Mouse (Mus musculus): ENCODE data around the gene Gas2l1. TPM values are rescaled to one million over a fixed set of nuclear protein-coding genes. Genes with fewer than 3 reads are reported as not detected.
A peak's percentile ranks its signal among the peaks of the same experiment; 100 is the strongest.
"Not testable (repeated sequence)": the region's sequence is repeated elsewhere in the genome, so short reads cannot be mapped to it uniquely, and the experiment has no call there.

The Gas2l1 gene
- polyA plus RNA-seq, 1 experiment from 2014 or later = 39.4 TPM

DNA sequence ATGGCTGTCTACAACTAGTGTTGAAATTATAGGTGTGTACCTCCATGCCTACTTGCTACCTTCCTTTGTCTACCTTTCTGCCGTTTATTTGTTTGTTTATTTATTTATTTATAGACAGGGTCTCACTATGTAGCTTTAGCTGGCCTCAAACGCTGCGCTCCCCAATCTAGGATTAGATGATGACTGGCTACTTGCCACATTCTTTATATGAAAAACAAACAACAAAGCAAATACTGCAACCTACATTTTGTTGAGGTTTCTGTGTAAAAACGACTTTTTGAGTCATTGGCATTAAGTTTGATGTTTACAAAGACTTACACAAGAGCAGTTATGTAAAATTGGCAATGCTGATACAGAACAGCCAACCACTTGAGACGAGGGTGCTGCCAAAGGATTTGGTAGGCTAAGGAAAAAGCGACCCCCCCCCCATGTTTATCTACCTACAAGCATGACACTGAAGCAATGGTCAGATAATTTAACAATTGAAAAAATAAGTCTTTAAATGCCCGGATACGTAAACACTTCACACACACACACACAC is 31.4 kb upstream of the Gas2l1 start:
- H3K27me3 ChIP-seq = no peaks in the 10 kb centered on the region
- peak overlapping the region; percentile 93 for H3K4me3 ChIP-seq
- peak overlapping the region; percentile 74 for H3K4me2 ChIP-seq (replicated peaks)
- WGBS = 80% methylated on average over 8 of the region's 8 CpGs
- peaks cover 32% of the 10 kb centered on the region for H3K4me1 ChIP-seq
- no peak for ATAC-seq (ENCODE audit: low FRiP score)
- no peaks in the 10 kb centered on the region for H3K9me3 ChIP-seq (replicated peaks)
- H3K36me3 ChIP-seq = peaks cover 10% of the 10 kb centered on the region
- H3K9ac ChIP-seq = peak overlapping the region; percentile 99
- H3K27ac ChIP-seq = no peak overlapping the region

- no peak overlapping the region for H3K9ac ChIP-seq
- no peaks in the 10 kb centered on the region for H3K27me3 ChIP-seq
- 0 out of 2 replicates have a peak overlapping the region, but pooled peaks have one; percentile 23 for H3K27ac ChIP-seq
- ATAC-seq (ENCODE audit: low FRiP score) = no peak
- peaks cover 15% of the 10 kb centered on the region for H3K36me3 ChIP-seq
- 86% methylated on average over 5 of the region's 5 CpGs for WGBS
- H3K4me1 ChIP-seq = peaks cover 28% of the 10 kb centered on the region
- 0 out of 2 replicates have a peak overlapping the region, but pooled peaks have one; percentile 74 for H3K4me2 ChIP-seq (replicated peaks)
- no peaks in the 10 kb centered on the region for H3K9me3 ChIP-seq (replicated peaks)
- 0 out of 2 replicates have a peak overlapping the region, but pooled peaks have one; percentile 8 for H3K4me3 ChIP-seq
These were observed 30.8 kb upstream of the Gas2l1 start for GRCm38 (mm10) chr11:5095877-5096276.

DNA sequence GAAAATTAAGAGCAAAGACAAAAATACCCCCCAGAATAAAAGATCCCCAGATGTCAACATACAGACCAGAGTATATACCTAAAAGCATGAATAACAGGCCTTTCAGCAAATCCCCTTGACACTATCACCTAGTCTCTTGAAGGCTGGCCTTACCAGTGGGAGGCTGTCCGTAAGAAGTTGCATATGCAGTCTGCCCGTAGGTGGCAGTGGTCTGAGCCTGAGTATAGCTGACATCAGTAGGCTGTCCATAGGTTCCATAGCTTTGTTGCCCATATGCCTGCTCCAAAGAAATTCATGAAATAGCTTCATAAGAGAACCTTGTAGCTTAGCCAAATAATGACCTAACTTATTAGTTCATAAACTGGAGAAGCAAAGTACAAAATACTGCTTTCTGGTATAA is 26.6 kb upstream of the Gas2l1 start:
- Histone ChIP-seq H3K27ac (no peak overlapping the region), H3K4me1 (peaks cover 11% of the 10 kb centered on the region), H3K9ac (no peak overlapping the region), H3K4me2 (replicated peaks) (no peak overlapping the region), H3K4me3 (no peak overlapping the region), H3K36me3 (peaks cover 51% of the 10 kb centered on the region), H3K9me3 (replicated peaks) (no peaks in the 10 kb centered on the region), H3K27me3 (no peaks in the 10 kb centered on the region)
- no peak for ATAC-seq (ENCODE audit: low FRiP score)
- 60% methylated on average over 2 of the region's 2 CpGs for WGBS

GRCm38 (mm10) chr11:5089147-5089546 is 24.0 kb upstream of the Gas2l1 start:
- H3K4me1 ChIP-seq = 0 out of 2 replicates have a peak, but pooled peaks cover under 1% of the 10 kb centered on the region
- no peaks in the 10 kb centered on the region for H3K27me3 ChIP-seq
- H3K27ac ChIP-seq = no peak overlapping the region
- no peak for ATAC-seq (ENCODE audit: low FRiP score)
- no peaks in the 10 kb centered on the region for H3K9me3 ChIP-seq (replicated peaks)
- peaks cover 76% of the 10 kb centered on the region for H3K36me3 ChIP-seq
- H3K9ac ChIP-seq = no peak overlapping the region
- no peak overlapping the region for H3K4me2 ChIP-seq (replicated peaks)
- no peak overlapping the region for H3K4me3 ChIP-seq
- 93% methylated on average over 1 of the region's 1 CpGs for WGBS

DNA sequence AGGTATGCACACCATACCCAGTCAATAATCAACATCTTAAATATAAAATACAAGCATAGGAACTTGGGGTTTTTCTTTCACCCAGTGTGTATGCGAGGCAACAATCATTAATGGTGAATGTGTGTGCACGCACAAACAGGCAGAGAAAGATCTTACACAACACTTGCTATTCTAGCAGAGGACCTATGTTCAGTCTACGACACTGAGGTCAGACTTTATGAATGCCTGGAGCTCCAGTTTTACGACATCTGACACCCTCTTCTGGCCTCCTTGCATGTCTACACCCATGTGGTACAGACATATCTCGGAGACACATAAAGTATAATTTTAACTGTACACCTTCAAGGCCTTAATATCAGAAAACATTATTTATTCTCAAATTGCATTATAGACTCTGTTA is 11.7 kb upstream of the Gas2l1 start:
- H3K27me3 ChIP-seq; ATAC-seq (ENCODE audit: low FRiP score); H3K27ac ChIP-seq; H3K9me3 ChIP-seq (replicated peaks); H3K9ac ChIP-seq; H3K4me2 ChIP-seq (replicated peaks); H3K4me1 ChIP-seq; H3K4me3 ChIP-seq: not testable (repeated sequence)
- H3K36me3 ChIP-seq = peaks cover 64% of the 10 kb centered on the region
- 95% methylated on average over 4 of the region's 5 CpGs for WGBS

GRCm38 (mm10) chr11:5075760-5076159 is 10.6 kb upstream of the Gas2l1 start:
- no peaks in the 10 kb centered on the region for H3K9me3 ChIP-seq (replicated peaks)
- H3K27ac ChIP-seq = no peak overlapping the region
- no peaks in the 10 kb centered on the region for H3K4me1 ChIP-seq
- ATAC-seq (ENCODE audit: low FRiP score) = no peak
- H3K36me3 ChIP-seq = peaks cover 69% of the 10 kb centered on the region
- H3K4me3 ChIP-seq = no peak overlapping the region
- no peak overlapping the region for H3K4me2 ChIP-seq (replicated peaks)
- no peak overlapping the region for H3K9ac ChIP-seq
- H3K27me3 ChIP-seq = no peaks in the 10 kb centered on the region

DNA sequence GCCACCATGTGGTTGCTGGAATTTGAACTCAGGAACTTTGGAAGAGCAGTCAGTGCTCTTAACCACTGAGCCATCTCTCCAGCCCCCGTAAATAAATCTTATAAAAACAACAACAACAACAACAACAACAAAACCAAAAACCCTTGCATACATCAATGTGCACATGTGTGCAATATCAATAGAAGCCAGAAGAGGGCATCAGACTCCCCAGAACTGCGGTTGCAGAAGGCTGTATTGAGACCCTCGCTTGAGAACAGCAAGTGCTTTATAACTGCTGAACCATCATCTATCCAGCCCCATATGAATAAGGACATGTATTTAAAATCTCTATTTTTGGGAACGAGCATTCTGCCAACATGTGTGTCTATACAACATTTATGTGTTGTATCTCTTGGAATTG is 9.8 kb upstream of the Gas2l1 start:
- Histone ChIP-seq H3K4me1 (no peaks in the 10 kb centered on the region), H3K4me3 (no peak overlapping the region), H3K4me2 (replicated peaks) (no peak overlapping the region), H3K9me3 (replicated peaks) (no peaks in the 10 kb centered on the region), H3K9ac (no peak overlapping the region), H3K36me3 (peaks cover 73% of the 10 kb centered on the region), H3K27me3 (no peaks in the 10 kb centered on the region), H3K27ac (no peak overlapping the region)
- 80% methylated on average over 4 of the region's 4 CpGs for WGBS
- no peak for ATAC-seq (ENCODE audit: low FRiP score)

GRCm38 (mm10) chr11:5068126-5068971 is 3.2 kb upstream of the Gas2l1 start:
- 82% methylated on average over 9 of the region's 9 CpGs for WGBS
- no peaks in the 10 kb centered on the region for H3K9me3 ChIP-seq (replicated peaks)
- no peak overlapping the region for H3K4me3 ChIP-seq
- H3K27ac ChIP-seq = no peak overlapping the region
- no peak for ATAC-seq (ENCODE audit: low FRiP score)
- peaks cover 15% of the 10 kb centered on the region for H3K27me3 ChIP-seq
- peaks cover 54% of the 10 kb centered on the region for H3K36me3 ChIP-seq
- no peak overlapping the region for H3K9ac ChIP-seq
- H3K4me2 ChIP-seq (replicated peaks) = no peak overlapping the region
- H3K4me1 ChIP-seq = peaks cover 16% of the 10 kb centered on the region

- peaks cover 41% of the 10 kb centered on the region for H3K36me3 ChIP-seq
- peaks cover 28% of the 10 kb centered on the region for H3K27me3 ChIP-seq
- H3K4me3 ChIP-seq = no peak overlapping the region
- H3K4me1 ChIP-seq = peaks cover 27% of the 10 kb centered on the region
- H3K27ac ChIP-seq = no peak overlapping the region
- no peak for ATAC-seq (ENCODE audit: low FRiP score)
- H3K9me3 ChIP-seq (replicated peaks) = no peaks in the 10 kb centered on the region
- H3K9ac ChIP-seq = no peak overlapping the region
- H3K4me2 ChIP-seq (replicated peaks) = no peak overlapping the region
These were observed 1.9 kb upstream of the Gas2l1 start for GRCm38 (mm10) chr11:5067063-5067462.

DNA sequence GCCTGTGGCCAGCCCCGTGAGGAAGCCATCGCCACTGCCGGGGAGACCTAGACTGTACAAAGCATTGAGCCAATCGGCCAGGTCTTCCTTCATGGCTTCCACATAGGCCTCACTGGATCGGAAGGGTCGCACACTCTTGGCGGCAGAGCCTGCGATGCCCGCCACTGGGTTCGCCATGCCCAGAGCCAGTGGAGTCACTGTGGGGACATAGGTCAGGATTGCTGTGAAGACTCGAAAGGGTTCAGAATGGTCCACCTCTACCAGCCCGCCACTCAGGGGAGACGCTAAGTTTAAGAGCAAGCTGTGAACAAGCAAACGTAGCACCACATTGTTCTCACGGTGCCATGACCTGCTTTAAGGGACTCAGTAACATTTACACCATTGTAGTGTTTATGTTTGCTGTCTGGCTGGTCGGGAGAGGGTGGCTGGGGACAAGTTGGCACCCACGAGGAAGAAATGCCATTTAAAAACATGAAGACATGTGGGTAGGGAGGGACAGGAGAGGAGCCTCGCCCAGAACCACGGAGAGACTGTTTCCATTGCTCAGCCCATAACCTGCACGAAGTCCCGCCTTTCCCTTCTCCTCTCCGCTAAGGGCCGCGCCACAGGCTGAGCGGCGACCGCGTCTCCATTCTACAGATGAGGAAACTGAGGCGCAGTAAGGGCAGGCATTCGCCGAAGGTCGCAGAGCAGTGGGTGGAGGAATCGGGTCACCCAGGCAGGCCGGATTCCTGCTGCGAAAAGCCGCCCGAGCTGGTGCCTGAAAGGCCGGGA is 658 bp downstream of the Gas2l1 start:
- 0 out of 2 replicates have a peak, but pooled peaks have one; percentile 4 for ATAC-seq (ENCODE audit: low FRiP score)
- H3K27me3 ChIP-seq = peaks cover 54% of the 10 kb centered on the region
- peaks cover 47% of the 10 kb centered on the region for H3K4me1 ChIP-seq
- H3K9ac ChIP-seq = peak overlapping the region; percentile 76
- no peak overlapping the region for H3K27ac ChIP-seq
- H3K4me2 ChIP-seq (replicated peaks) = peak overlapping the region; percentile 86
- peaks cover 18% of the 10 kb centered on the region for H3K36me3 ChIP-seq
- 17% methylated on average over 38 of the region's 38 CpGs for WGBS
- H3K4me3 ChIP-seq = peak overlapping the region; percentile 73
- H3K9me3 ChIP-seq (replicated peaks) = no peaks in the 10 kb centered on the region

- Histone ChIP-seq H3K9me3 (replicated peaks) (no peaks in the 10 kb centered on the region), H3K27ac (no peak overlapping the region), H3K36me3 (peaks cover 10% of the 10 kb centered on the region), H3K27me3 (peaks cover 62% of the 10 kb centered on the region), H3K9ac (peak overlapping the region; percentile 36), H3K4me2 (replicated peaks) (peak overlapping the region; percentile 86), H3K4me1 (peaks cover 54% of the 10 kb centered on the region), H3K4me3 (peak overlapping the region; percentile 73)
- WGBS = 54% methylated on average over 31 of the region's 31 CpGs
- ATAC-seq (ENCODE audit: low FRiP score) = no peak
These were observed 1.4 kb downstream of the Gas2l1 start for GRCm38 (mm10) chr11:5063561-5064281.
